Mouse (Mus musculus) embryonic facial prominence, embryonic 14.5 days (tissue): ENCODE measurements around the gene Fuz. TPM values are rescaled to one million over a fixed set of nuclear protein-coding genes. Genes with fewer than 3 reads are reported as not detected.

Source experiments
- ATAC-seq: fragments of 200-750 bp; cut with Nextera tagmentation; 2 replicates; pipeline ENCODE4 v1.8.0; 2017; ENCODE audit warnings: low read depth, moderate number of reproducible peaks, moderate TSS enrichment
- DNase-seq: peaks from one replicate; pipeline ENCODE4 v3.0.0-alpha.2; 2015; ENCODE audit warnings: low spot score
- H3K27ac ChIP-seq: fragments of 300-500 bp; sonication (generic); replicated peaks from 2 replicates; pipeline ENCODE4 v1.5.1; 2014; ENCODE audit warnings: low read depth, mild to moderate bottlenecking, low read length, moderate library complexity
- H3K27me3 ChIP-seq: fragments of 300-500 bp; sonication (generic); replicated peaks from 2 replicates; pipeline ENCODE4 v1.6.1; 2014; ENCODE audit warnings: low read length; ENCODE audit not compliant: control insufficient read depth, insufficient read depth
- H3K36me3 ChIP-seq: fragments of 300-500 bp; sonication (generic); 2 replicates; pipeline ENCODE4 v1.6.1; 2014; ENCODE audit warnings: low read length, mixed read lengths; ENCODE audit not compliant: control insufficient read depth, insufficient read depth
- H3K4me1 ChIP-seq: fragments of 300-500 bp; sonication (generic); 2 replicates; pipeline ENCODE4 v1.6.1; 2014; ENCODE audit warnings: antibody characterized with exemption, low read length; ENCODE audit not compliant: control insufficient read depth, insufficient read depth
- H3K4me2 ChIP-seq: fragments of 300-500 bp; sonication (generic); 2 replicates; pipeline ENCODE4 v1.6.1; 2014; ENCODE audit warnings: low read depth, mild to moderate bottlenecking, low read length, moderate library complexity, mixed read lengths
- H3K4me3 ChIP-seq: fragments of 300-500 bp; sonication (generic); 2 replicates; pipeline ENCODE4 v1.5.1; 2014; ENCODE audit warnings: low read depth, mild to moderate bottlenecking, low read length
- H3K9ac ChIP-seq: fragments of 300-500 bp; sonication (generic); 2 replicates; pipeline ENCODE4 v1.6.1; 2014; ENCODE audit warnings: low read depth, mild to moderate bottlenecking, low read length, moderate library complexity, mixed read lengths
- H3K9me3 ChIP-seq: fragments of 300-500 bp; sonication (generic); 2 replicates; pipeline ENCODE4 v1.6.1; 2016; ENCODE audit warnings: low read length; ENCODE audit not compliant: control insufficient read depth
- WGBS: fragments of 180-500 bp; shearing (Covaris S2); extraction: QIAGEN DNeasy Blood & Tissue Kit; methylation state at CpG from one replicate; pipeline ENCODE4 v1.1.7; 2014; 5-methylcytosine and 5-hydroxymethylcytosine counted together
- polyA plus RNA-seq: library from polyadenylated mRNA; unstranded; fragments of >200 nt; fragmentation: Nextera tagmentation; extraction: Ambion mirVana; gene quantifications from 2 replicates; pipeline ENCODE4 v1.2.1, GENCODE M21; 2014

The Fuz gene
- polyA plus RNA-seq, 1 experiment from 2014 or later: 16.9 TPM

GRCm38 (mm10) chr7:44857042-44857552, 38.8 kb upstream of the Fuz start, which contains the start of gene Pnkp:
TSS of gene Pnkp (plus strand) at chr7:44857139.
- peak; percentile 95 for DNase-seq
- Histone ChIP-seq H3K9ac (peak within 1 kb of the TSS; percentile 89), H3K36me3 (peaks cover 23% of the 10 kb centered on the region), H3K4me3 (peak within 1 kb of the TSS; percentile 77), H3K9me3 (no peaks in the 10 kb centered on the region), H3K4me1 (peaks cover 30% of the 10 kb centered on the region), H3K27me3 (no peaks in the 10 kb centered on the region), H3K27ac (peak within 1 kb of the TSS; percentile 85), H3K4me2 (peak within 1 kb of the TSS; percentile 97)
- peak; percentile 50 for ATAC-seq
- 2% methylated on average over 32 of the region's 32 CpGs for WGBS

- H3K9ac ChIP-seq: peak overlapping the region; percentile 89
- peak overlapping the region; percentile 77 for H3K4me3 ChIP-seq
- no peaks in the 10 kb centered on the region for H3K27me3 ChIP-seq
- WGBS: 30% methylated on average over 8 of the region's 8 CpGs
- no peaks in the 10 kb centered on the region for H3K9me3 ChIP-seq
- H3K4me2 ChIP-seq: peak overlapping the region; percentile 97
- H3K4me1 ChIP-seq: peaks cover 30% of the 10 kb centered on the region
- H3K36me3 ChIP-seq: peaks cover 29% of the 10 kb centered on the region
- no peak overlapping the region for H3K27ac ChIP-seq
- peak; percentile 52 for DNase-seq
- ATAC-seq: no peak
These were observed 38.0 kb upstream of the Fuz start for GRCm38 (mm10) chr7:44857905-44858304.

GRCm38 (mm10) chr7:44859896-44860295, 36.0 kb upstream of the Fuz start:
- Histone ChIP-seq H3K27ac (no peak overlapping the region), H3K36me3 (peaks cover 41% of the 10 kb centered on the region), H3K4me1 (peaks cover 19% of the 10 kb centered on the region), H3K9ac (no peak overlapping the region), H3K9me3 (no peaks in the 10 kb centered on the region), H3K4me2 (no peak overlapping the region), H3K27me3 (no peaks in the 10 kb centered on the region), H3K4me3 (no peak overlapping the region)
- DNase-seq (no peak), ATAC-seq (no peak)
- 90% methylated on average over 11 of the region's 11 CpGs for WGBS

- Histone ChIP-seq H3K4me1 (peaks cover 17% of the 10 kb centered on the region), H3K9me3 (no peaks in the 10 kb centered on the region), H3K27me3 (no peaks in the 10 kb centered on the region), H3K4me3 (no peak overlapping the region), H3K4me2 (no peak overlapping the region), H3K27ac (peak overlapping the region; percentile 49), H3K36me3 (peaks cover 50% of the 10 kb centered on the region), H3K9ac (no peak overlapping the region; the same call in 1 of the 2 replicates)
- ATAC-seq (peak; percentile 38; the same call in 1 of the 2 replicates), DNase-seq (peak; percentile 65)
- WGBS: 60% methylated on average over 20 of the region's 22 CpGs
These were observed 35.1 kb upstream of the Fuz start for GRCm38 (mm10) chr7:44860576-44861428.

GRCm38 (mm10) chr7:44861429-44861816, 34.5 kb upstream of the Fuz start:
- H3K4me2 ChIP-seq: no peak overlapping the region
- no peak overlapping the region; the same call in 1 of the 2 replicates for H3K27ac ChIP-seq
- no peaks in the 10 kb centered on the region for H3K9me3 ChIP-seq
- no peak overlapping the region for H3K9ac ChIP-seq
- H3K27me3 ChIP-seq: no peaks in the 10 kb centered on the region
- DNase-seq: no peak
- peaks cover 20% of the 10 kb centered on the region for H3K4me1 ChIP-seq
- no peak for ATAC-seq
- H3K4me3 ChIP-seq: no peak overlapping the region
- peaks cover 56% of the 10 kb centered on the region for H3K36me3 ChIP-seq
- WGBS: 84% methylated on average over 14 of the region's 14 CpGs

- no peaks in the 10 kb centered on the region for H3K9me3 ChIP-seq
These were observed 33.4 kb upstream of the Fuz start for GRCm38 (mm10) chr7:44862434-44862833.

GRCm38 (mm10) chr7:44863210-44863609, 32.7 kb upstream of the Fuz start:
- DNase-seq (no peak), ATAC-seq (no peak)
- 87% methylated on average over 14 of the region's 14 CpGs for WGBS
- Histone ChIP-seq H3K27ac (no peak overlapping the region), H3K27me3 (no peaks in the 10 kb centered on the region), H3K36me3 (peaks cover 63% of the 10 kb centered on the region), H3K4me3 (no peak overlapping the region), H3K9ac (no peak overlapping the region), H3K4me2 (no peak overlapping the region), H3K4me1 (peaks cover 29% of the 10 kb centered on the region), H3K9me3 (no peaks in the 10 kb centered on the region)

More at GRCm38 (mm10) chr7:44862434-44862833, 33.4 kb upstream of the Fuz start:
- Histone ChIP-seq H3K4me1 (peaks cover 26% of the 10 kb centered on the region), H3K4me2 (no peak overlapping the region), H3K4me3 (no peak overlapping the region), H3K9ac (no peak overlapping the region), H3K36me3 (peaks cover 63% of the 10 kb centered on the region), H3K27ac (no peak overlapping the region), H3K27me3 (no peaks in the 10 kb centered on the region)
- ATAC-seq (no peak), DNase-seq (no peak)
- WGBS: 79% methylated on average over 8 of the region's 8 CpGs

- Histone ChIP-seq H3K9me3 (no peaks in the 10 kb centered on the region), H3K27me3 (no peaks in the 10 kb centered on the region), H3K4me2 (no peak overlapping the region), H3K9ac (no peak overlapping the region), H3K4me3 (no peak overlapping the region), H3K27ac (no peak overlapping the region), H3K36me3 (peaks cover 63% of the 10 kb centered on the region), H3K4me1 (peaks cover 26% of the 10 kb centered on the region)
- 85% methylated on average over 10 of the region's 11 CpGs for WGBS
- DNase-seq: no peak
- no peak for ATAC-seq
These were observed 31.8 kb upstream of the Fuz start for GRCm38 (mm10) chr7:44863982-44864494.
